Mouse (Mus musculus): ENCODE measurements at regions not wholly inside any gene's neighbourhood (a gene's known extent, or its start where the extent isn't known, plus 50 kb on each side); places are given as distances from the start of the nearest gene placed in this dataset.

GRCm38 (mm10) chr13:44074172-44074571 is 289.6 kb downstream of the Cd83 start:
- peak; percentile 21 for DNase-seq (ENCODE audit: low read depth, low spot score)

- no peak for DNase-seq (ENCODE audit: low read depth, low spot score)
Observed at GRCm38 (mm10) chr13:44077022-44077421, 292.4 kb downstream of the Cd83 start.

- DNase-seq (ENCODE audit: low read depth, low spot score) = no peak
Observed at GRCm38 (mm10) chr13:44085621-44086510, 301.3 kb downstream of the Cd83 start.

- no peak for DNase-seq (ENCODE audit: low read depth, low spot score)
Observed at GRCm38 (mm10) chr13:44086801-44087200, 302.2 kb downstream of the Cd83 start.

GRCm38 (mm10) chr13:44097141-44097540 is 312.6 kb downstream of the Cd83 start:
- peak; percentile 34 for DNase-seq (ENCODE audit: low read depth, low spot score)

GRCm38 (mm10) chr13:44099511-44099910 is 314.9 kb downstream of the Cd83 start:
- DNase-seq (ENCODE audit: low read depth, low spot score) = no peak

- no peak for DNase-seq (ENCODE audit: low read depth, low spot score)
Observed at GRCm38 (mm10) chr13:44100125-44101067, 315.8 kb downstream of the Cd83 start.

GRCm38 (mm10) chr13:44101161-44101560 is 316.6 kb downstream of the Cd83 start:
- DNase-seq (ENCODE audit: low read depth, low spot score) = no peak

GRCm38 (mm10) chr13:44101806-44102205 is 317.2 kb downstream of the Cd83 start:
- no peak for DNase-seq (ENCODE audit: low read depth, low spot score)

GRCm38 (mm10) chr13:44102257-44102656 is 317.7 kb downstream of the Cd83 start:
- DNase-seq (ENCODE audit: low read depth, low spot score) = no peak

GRCm38 (mm10) chr13:44103340-44103739 is 318.8 kb downstream of the Cd83 start:
- DNase-seq (ENCODE audit: low read depth, low spot score) = no peak

GRCm38 (mm10) chr13:44105161-44105560 is 320.6 kb downstream of the Cd83 start:
- DNase-seq (ENCODE audit: low read depth, low spot score) = no peak

- DNase-seq (ENCODE audit: low read depth, low spot score) = no peak
Observed at GRCm38 (mm10) chr13:44108695-44109094, 324.1 kb downstream of the Cd83 start.

- DNase-seq (ENCODE audit: low read depth, low spot score) = no peak
Observed at GRCm38 (mm10) chr13:44113043-44113442, 328.5 kb downstream of the Cd83 start.

GRCm38 (mm10) chr13:44114856-44115255 is 330.3 kb downstream of the Cd83 start:
- DNase-seq (ENCODE audit: low read depth, low spot score) = no peak

GRCm38 (mm10) chr13:44117841-44118240 is 333.3 kb downstream of the Cd83 start:
- no peak for DNase-seq (ENCODE audit: low read depth, low spot score)

GRCm38 (mm10) chr13:44118846-44119245 is 334.3 kb downstream of the Cd83 start:
- DNase-seq (ENCODE audit: low read depth, low spot score) = no peak

- no peak for DNase-seq (ENCODE audit: low read depth, low spot score)
Observed at GRCm38 (mm10) chr13:44121241-44121671, 336.7 kb downstream of the Cd83 start.

- DNase-seq (ENCODE audit: low read depth, low spot score) = no peak
Observed at GRCm38 (mm10) chr13:44121932-44122331, 337.4 kb downstream of the Cd83 start.

- DNase-seq (ENCODE audit: low read depth, low spot score) = no peak
Observed at GRCm38 (mm10) chr13:44126198-44126597, 341.6 kb downstream of the Cd83 start.

- DNase-seq (ENCODE audit: low read depth, low spot score) = no peak
Observed at GRCm38 (mm10) chr13:44128506-44129274, 344.1 kb downstream of the Cd83 start.

All from CD4-positive, CD25-positive, alpha-beta regulatory T cell, adult 2 months (primary cell).